Mouse (Mus musculus) liver, postnatal 0 days (tissue): ENCODE results near the gene Adamts17.

ENCODE experiments used
- CTCF ChIP-seq: sonication (generic); IDR thresholded peaks from 2 replicates; pipeline ENCODE4 v1.5.1; 2016; ENCODE audit warnings: antibody characterized with exemption, low read depth
- EP300 ChIP-seq: IDR thresholded peaks from 2 replicates; pipeline ENCODE4 v1.6.1; 2016; ENCODE audit warnings: antibody characterized with exemption, low read depth, mild to moderate bottlenecking

GRCm38 (mm10) chr7:66846582-66846981, 7.0 kb downstream of the Adamts17 start:
- TF ChIP-seq CTCF (no peak), EP300 (no peak)
